Mouse (Mus musculus) MEL (cell line): Measurements from ENCODE around the gene Sugp2.

Experiments
- CHD1 ChIP-seq: IDR thresholded peaks from 2 replicates; pipeline ENCODE4 v1.6.1; 2012; ENCODE audit warnings: low read depth, mild to moderate bottlenecking, inconsistent platforms, low read length, improper control_type of control experiment
- CTCF ChIP-seq, 3 experiments: IDR thresholded peaks in 2 of 3; conservative IDR thresholded peaks in 1 of 3; 2 replicates each; pipeline ENCODE4 v1.5.1; 2011 to 2012; ENCODE audit warnings: low read length in 3 of 3, low read depth in 2 of 3, mild to moderate bottlenecking in 2 of 3, improper control_type of control experiment in 1 of 3, inconsistent platforms in 1 of 3, mixed read lengths in 1 of 3, moderate library complexity in 1 of 3; ENCODE audit not compliant: control insufficient read depth in 1 of 3, insufficient read depth in 1 of 3, poor library complexity in 1 of 3, severe bottlenecking in 1 of 3
- EP300 ChIP-seq, 2 experiments: IDR thresholded peaks; 2 replicates each; pipeline ENCODE4 v1.6.1; 2011; ENCODE audit warnings: improper control_type of control experiment in 2 of 2, low read length in 2 of 2, low read depth in 1 of 2, mild to moderate bottlenecking in 1 of 2
- MYC ChIP-seq: IDR thresholded peaks from 2 replicates; pipeline ENCODE4 v1.6.1; 2011; ENCODE audit warnings: low read depth, mild to moderate bottlenecking, low read length, improper control_type of control experiment, moderate library complexity
- NRF1 ChIP-seq: IDR thresholded peaks from 2 replicates; pipeline ENCODE4 v1.6.1; 2014; ENCODE audit warnings: low read depth, mild to moderate bottlenecking, inconsistent platforms, low read length, improper control_type of control experiment, moderate library complexity; ENCODE audit not compliant: poor library complexity, insufficient read depth, severe bottlenecking
- POLR2A ChIP-seq, 2 experiments: IDR thresholded peaks; 2 replicates each; pipeline ENCODE4 v1.6.1; 2011 to 2012; ENCODE audit warnings: low read length in 2 of 2, mild to moderate bottlenecking in 2 of 2, control low read depth in 1 of 2, improper control_type of control experiment in 1 of 2, low read depth in 1 of 2, moderate library complexity in 1 of 2; ENCODE audit not compliant: control insufficient read depth in 1 of 2, insufficient read depth in 1 of 2, poor library complexity in 1 of 2
- POLR2AphosphoS5 ChIP-seq: IDR thresholded peaks from 2 replicates; pipeline ENCODE4 v1.6.1; 2012; ENCODE audit warnings: low read depth, borderline replicate concordance, mild to moderate bottlenecking, inconsistent platforms, low read length, moderate library complexity, mixed read lengths
- TAL1 ChIP-seq: IDR thresholded peaks from 2 replicates; pipeline ENCODE4 v1.6.1; 2012; ENCODE audit warnings: mild to moderate bottlenecking, inconsistent platforms, low read length, moderate library complexity, mixed read lengths
- TBP ChIP-seq: IDR thresholded peaks from 2 replicates; pipeline ENCODE4 v1.8.0; 2011; ENCODE audit warnings: low read depth, low read length, improper control_type of control experiment
- USF2 ChIP-seq, 2 experiments: IDR thresholded peaks; 2 replicates each; pipeline ENCODE4 v1.6.1; 2011 to 2012; ENCODE audit warnings: improper control_type of control experiment in 2 of 2, low read length in 2 of 2, borderline replicate concordance in 1 of 2, inconsistent platforms in 1 of 2, low read depth in 1 of 2, mild to moderate bottlenecking in 1 of 2; ENCODE audit not compliant: insufficient read depth in 1 of 2

DNA sequence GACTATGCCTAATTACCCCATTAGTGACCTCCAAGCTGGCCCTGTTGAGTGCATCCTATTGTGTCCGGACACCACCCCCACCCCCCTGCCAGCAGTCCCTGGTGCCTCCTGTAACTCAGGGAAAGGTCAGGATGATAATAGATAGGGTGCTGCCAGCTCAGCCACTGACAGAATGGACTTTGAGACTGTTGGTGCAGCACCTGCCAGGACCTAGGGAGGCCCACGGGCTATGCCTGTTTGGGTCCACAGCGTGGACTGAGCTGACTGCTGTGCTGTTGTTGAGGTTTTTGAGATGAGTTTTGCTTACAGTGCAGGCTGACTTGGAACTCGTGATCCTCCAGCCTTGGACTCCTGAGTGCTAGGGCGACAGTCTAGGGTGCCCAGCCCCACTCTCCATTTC, 40.8 kb upstream of the Sugp2 start:
- TF ChIP-seq CTCF (IDR thresholded peaks at IDR 0.05 in 2 of 3, conservative IDR thresholded peaks at IDR 0.05 in 1 of 3; ENCODE audit: control insufficient read depth in 1 of 3, insufficient read depth in 1 of 3, low read depth in 2 of 3, low read length in 3 of 3, poor library complexity in 1 of 3, severe bottlenecking in 1 of 3) = no peak
- TF ChIP-seq CHD1 = no peak
- no peak for TF ChIP-seq NRF1
- no peak for TF ChIP-seq POLR2A (IDR thresholded peaks at IDR 0.05; ENCODE audit: control insufficient read depth in 1 of 2, insufficient read depth in 1 of 2, low read depth in 1 of 2, low read length in 2 of 2, poor library complexity in 1 of 2)
- TF ChIP-seq TAL1 = no peak
- TF ChIP-seq MYC = no peak
- TF ChIP-seq EP300 (IDR thresholded peaks at IDR 0.05; ENCODE audit: low read depth in 1 of 2, low read length in 2 of 2) = no peak
- TF ChIP-seq TBP = no peak
- no peak for TF ChIP-seq USF2 (IDR thresholded peaks at IDR 0.05; ENCODE audit: borderline replicate concordance in 1 of 2, insufficient read depth in 1 of 2, low read depth in 1 of 2, low read length in 2 of 2)
- no peak for TF ChIP-seq POLR2AphosphoS5
